Mouse (Mus musculus) thymus, adult 2 months (tissue): Measurements from ENCODE around the gene Gpr152. TPM values are rescaled to one million over a fixed set of nuclear protein-coding genes. Genes with fewer than 3 reads are reported as not detected.
A peak's percentile ranks its signal among the peaks of the same experiment; 100 is the strongest.

ENCODE experiments used
- DNase-seq: peaks from one replicate; pipeline ENCODE4 v3.0.0; 2021
- H3K27ac ChIP-seq: fragments of 200-500 bp; 2 replicates; pipeline ENCODE4 v1.5.1; 2012; ENCODE audit warnings: low read length, control low read depth; ENCODE audit not compliant: control insufficient read depth, insufficient read depth
- H3K27me3 ChIP-seq: fragments of 200-500 bp; 2 replicates; pipeline ENCODE4 v1.6.1; 2012; ENCODE audit warnings: mild to moderate bottlenecking, low read length, moderate library complexity, mixed read lengths; ENCODE audit not compliant: control insufficient read depth, insufficient read depth
- H3K36me3 ChIP-seq: fragments of 200-500 bp; 2 replicates; pipeline ENCODE4 v1.6.1; 2012; ENCODE audit warnings: mild to moderate bottlenecking, low read length, moderate library complexity; ENCODE audit not compliant: control insufficient read depth, insufficient read depth
- H3K4me1 ChIP-seq: fragments of 200-500 bp; replicated peaks from 2 replicates; pipeline ENCODE4 v1.6.1; 2012; ENCODE audit warnings: low read length; ENCODE audit not compliant: control insufficient read depth, insufficient read depth
- H3K4me3 ChIP-seq: fragments of 200-500 bp; 2 replicates; pipeline ENCODE4 v1.5.1; 2012; ENCODE audit warnings: mild to moderate bottlenecking, low read length, control low read depth, moderate library complexity; ENCODE audit not compliant: control insufficient read depth, insufficient read depth
- CTCF ChIP-seq: fragments of 200-500 bp; IDR thresholded peaks from 2 replicates; pipeline ENCODE4 v1.5.1; 2012; ENCODE audit warnings: mild to moderate bottlenecking, control low read depth, low read length, moderate library complexity, borderline replicate concordance; ENCODE audit not compliant: control insufficient read depth, poor library complexity, insufficient read depth; ENCODE audit errors: extremely low read depth
- POLR2A ChIP-seq: fragments of 200-500 bp; IDR thresholded peaks from 2 replicates; pipeline ENCODE4 v1.6.1; 2012; ENCODE audit warnings: mild to moderate bottlenecking, low read length, control low read depth, moderate library complexity; ENCODE audit not compliant: control insufficient read depth, poor library complexity, insufficient read depth; ENCODE audit errors: extremely low read depth
- WGBS: fragments of 180-500 bp; shearing (Covaris S2); methylation state at CpG from one replicate; pipeline ENCODE4 v1.1.7; 2018; 5-methylcytosine and 5-hydroxymethylcytosine counted together
- polyA plus RNA-seq: library from polyadenylated mRNA; depleted of rRNA; stranded (reverse); fragments of >200 nt; gene quantifications from 2 replicates; pipeline ENCODE4 v1.2.3, GENCODE M21; 2012

Gpr152 gene
- polyA plus RNA-seq, 1 experiment, result 0.20 TPM

DNA sequence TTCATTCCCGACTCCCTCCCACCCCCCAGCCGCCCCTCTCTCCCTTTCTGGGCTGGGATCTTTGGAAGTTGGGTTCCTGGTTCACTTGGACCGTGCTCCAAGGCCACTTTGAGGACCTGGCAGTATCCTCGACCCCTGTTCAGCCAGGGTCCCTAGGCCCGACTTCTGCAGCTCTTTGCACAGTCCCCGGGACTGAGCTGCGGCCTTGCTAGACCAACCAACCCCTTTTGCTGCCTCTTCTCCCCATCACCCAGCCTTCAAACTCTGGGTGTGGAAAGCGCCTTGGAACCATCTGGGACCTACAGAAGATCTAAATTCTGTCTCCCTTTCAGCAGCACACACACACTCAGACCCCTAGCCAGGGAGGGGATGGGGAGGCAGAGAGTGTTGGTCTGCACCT lies 9.2 kb downstream of the Gpr152 start:
- DNase-seq, result no peak
- peak overlapping the region; percentile 76 for H3K4me3 ChIP-seq
- peaks cover 60% of the 10 kb centered on the region for H3K4me1 ChIP-seq
- peak overlapping the region; percentile 67; the same call in 1 of the 2 replicates for H3K27ac ChIP-seq
- TF ChIP-seq CTCF (0 out of 2 replicates have a peak, but pooled peaks have one; percentile 3), POLR2A (no peak)
- peaks cover 11% of the 10 kb centered on the region; the same call in 1 of the 2 replicates for H3K36me3 ChIP-seq
- 4% methylated on average over 8 of the region's 8 CpGs for WGBS
- no peaks in the 10 kb centered on the region for H3K27me3 ChIP-seq

DNA sequence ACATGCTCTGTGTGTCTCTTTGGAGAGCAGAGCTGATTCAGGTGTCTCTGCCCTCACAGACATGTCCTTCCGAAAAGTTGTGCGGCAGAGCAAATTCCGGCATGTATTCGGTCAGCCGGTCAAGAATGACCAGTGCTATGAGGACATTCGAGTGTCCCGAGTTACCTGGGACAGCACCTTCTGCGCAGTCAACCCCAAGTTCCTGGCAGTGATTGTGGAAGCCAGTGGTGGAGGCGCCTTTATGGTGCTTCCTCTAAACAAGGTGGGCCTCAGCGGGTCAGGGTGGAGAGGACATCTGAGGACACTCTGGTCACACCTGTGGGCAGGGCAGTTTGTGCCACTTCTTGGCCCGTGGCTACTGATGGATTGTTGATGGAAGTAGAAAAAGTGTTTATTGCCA lies 9.7 kb downstream of the Gpr152 start:
- TF ChIP-seq CTCF, result no peak
- no peak for TF ChIP-seq POLR2A
- Histone ChIP-seq H3K4me1 (peaks cover 60% of the 10 kb centered on the region), H3K36me3 (peaks cover 11% of the 10 kb centered on the region; the same call in 1 of the 2 replicates), H3K27me3 (no peaks in the 10 kb centered on the region), H3K27ac (peak overlapping the region; percentile 67; the same call in 1 of the 2 replicates), H3K4me3 (peak overlapping the region; percentile 76)
- WGBS, result 70% methylated on average over 11 of the region's 11 CpGs
- no peak for DNase-seq

DNA sequence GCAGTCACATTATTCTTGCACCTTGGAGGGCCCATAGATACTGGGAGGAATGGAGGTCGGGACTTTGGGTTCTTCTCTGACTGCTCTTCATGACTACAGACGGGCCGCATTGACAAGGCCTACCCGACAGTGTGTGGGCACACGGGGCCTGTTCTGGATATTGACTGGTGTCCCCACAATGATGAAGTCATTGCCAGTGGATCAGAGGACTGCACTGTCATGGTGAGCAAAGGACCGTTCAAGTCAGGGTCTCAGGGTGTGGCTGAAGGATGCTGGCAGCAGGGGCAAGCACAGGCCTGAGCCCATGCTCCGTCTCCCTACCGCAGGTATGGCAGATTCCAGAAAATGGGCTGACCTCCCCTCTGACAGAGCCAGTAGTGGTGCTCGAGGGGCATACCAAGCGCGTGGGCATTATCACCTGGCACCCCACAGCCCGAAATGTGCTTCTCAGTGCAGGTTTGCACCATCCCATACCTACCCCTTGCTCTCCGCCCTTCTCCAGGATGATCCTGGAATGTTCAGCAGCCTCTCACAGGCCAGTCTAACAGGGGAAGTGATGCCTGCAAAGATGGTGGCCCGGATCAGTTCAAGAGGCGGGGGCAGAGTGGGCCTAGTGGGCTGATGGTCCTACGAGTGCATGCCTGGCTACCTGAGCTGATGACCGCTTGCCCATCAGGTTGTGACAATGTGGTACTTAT lies 10.3 kb downstream of the Gpr152 start:
- Histone ChIP-seq H3K27me3 (no peaks in the 10 kb centered on the region), H3K4me3 (peak overlapping the region; percentile 76; the same call in 1 of the 2 replicates), H3K36me3 (peaks cover 11% of the 10 kb centered on the region; the same call in 1 of the 2 replicates), H3K4me1 (peaks cover 54% of the 10 kb centered on the region), H3K27ac (no peak overlapping the region)
- 95% methylated on average over 17 of the region's 17 CpGs for WGBS
- TF ChIP-seq CTCF (no peak), POLR2A (no peak)
- DNase-seq, result no peak

DNA sequence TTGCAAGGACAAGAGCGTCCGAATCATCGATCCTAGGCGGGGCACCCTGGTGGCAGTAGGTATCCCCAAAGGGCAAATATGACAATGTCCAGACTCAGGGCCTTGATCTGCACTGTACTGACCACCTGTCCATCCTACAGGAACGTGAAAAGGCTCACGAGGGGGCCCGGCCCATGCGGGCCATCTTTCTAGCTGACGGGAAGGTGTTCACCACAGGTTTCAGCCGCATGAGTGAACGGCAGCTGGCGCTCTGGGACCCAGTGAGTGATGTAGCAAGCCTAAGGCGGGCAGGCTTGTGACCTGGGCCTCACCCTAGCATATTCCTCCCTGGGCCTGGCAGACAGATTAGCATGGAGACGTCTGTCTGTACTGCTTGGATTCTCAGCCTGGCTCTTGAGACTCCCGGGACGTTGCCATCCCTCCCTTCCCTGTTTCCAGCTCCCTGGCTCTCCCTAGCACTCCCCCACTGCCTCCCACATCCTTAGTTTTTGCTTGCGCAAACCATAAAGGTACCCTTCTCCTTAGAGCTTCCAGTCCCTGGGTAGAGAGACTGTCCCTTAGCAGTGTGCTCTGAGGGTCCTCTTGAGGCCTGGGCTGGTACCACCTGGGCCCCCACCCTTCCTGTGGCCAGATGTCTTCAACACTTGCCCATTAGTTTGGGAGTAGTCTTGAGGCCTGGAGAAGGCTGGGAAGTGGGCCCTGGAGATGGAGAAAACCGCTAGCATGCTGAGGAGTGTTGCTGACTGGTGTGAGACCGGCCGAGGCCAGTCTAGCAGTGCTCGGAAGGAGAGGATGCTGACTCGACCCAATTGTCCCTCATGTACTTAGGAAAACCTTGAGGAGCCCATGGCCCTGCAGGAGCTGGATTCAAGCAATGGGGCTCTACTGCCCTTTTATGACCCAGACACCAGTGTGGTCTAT lies 11.2 kb downstream of the Gpr152 start:
- no peak overlapping the region for H3K27ac ChIP-seq
- WGBS, result 94% methylated on average over 22 of the region's 22 CpGs
- H3K4me3 ChIP-seq, result no peak overlapping the region
- no peaks in the 10 kb centered on the region for H3K27me3 ChIP-seq
- TF ChIP-seq CTCF, result no peak
- no peak for DNase-seq
- peaks cover 50% of the 10 kb centered on the region for H3K4me1 ChIP-seq
- H3K36me3 ChIP-seq, result peaks cover 11% of the 10 kb centered on the region; the same call in 1 of the 2 replicates

DNA sequence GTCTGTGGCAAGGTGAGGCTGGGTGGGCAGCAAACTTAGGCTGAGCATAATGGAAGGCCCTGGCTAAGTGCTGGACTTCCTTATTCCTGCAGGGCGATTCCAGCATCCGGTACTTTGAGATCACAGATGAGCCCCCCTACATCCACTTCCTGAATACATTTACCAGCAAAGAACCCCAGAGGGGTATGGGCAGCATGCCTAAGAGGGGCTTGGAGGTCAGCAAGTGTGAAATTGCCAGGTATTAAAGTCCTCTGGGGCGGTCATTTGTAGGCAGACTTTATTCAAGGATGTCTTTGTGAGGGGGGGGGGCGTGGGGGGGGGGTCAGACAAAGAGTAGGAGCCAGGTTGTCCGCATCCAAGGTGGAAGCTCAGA lies 11.9 kb downstream of the Gpr152 start:
- Histone ChIP-seq H3K4me3 (no peak overlapping the region), H3K36me3 (peaks cover 14% of the 10 kb centered on the region), H3K27me3 (no peaks in the 10 kb centered on the region), H3K27ac (no peak overlapping the region), H3K4me1 (peaks cover 55% of the 10 kb centered on the region)
- no peak for DNase-seq
- WGBS, result 96% methylated on average over 5 of the region's 5 CpGs
- TF ChIP-seq POLR2A (no peak), CTCF (no peak)

DNA sequence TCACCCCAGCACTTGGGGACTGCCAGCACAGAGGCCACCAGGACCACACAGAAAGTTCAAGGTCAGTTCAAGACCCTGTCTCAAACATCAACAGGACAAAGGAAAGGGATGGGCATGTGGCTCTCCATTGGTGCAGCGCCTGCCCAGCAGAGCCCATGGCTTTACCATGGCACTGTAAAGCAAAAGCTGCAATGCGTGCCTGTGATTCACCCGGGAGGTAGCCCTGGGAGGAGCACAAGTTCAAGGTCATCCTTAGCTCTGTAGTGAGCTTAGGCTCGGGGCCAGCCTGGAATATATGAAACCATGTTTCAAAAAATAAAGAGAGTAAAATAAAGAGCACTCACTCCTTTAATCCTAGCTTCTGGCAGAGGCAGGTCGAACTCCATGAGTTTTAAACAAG lies 12.3 kb downstream of the Gpr152 start:
- Histone ChIP-seq H3K27ac (no peak overlapping the region), H3K4me3 (no peak overlapping the region), H3K4me1 (peaks cover 55% of the 10 kb centered on the region), H3K36me3 (peaks cover 18% of the 10 kb centered on the region), H3K27me3 (no peaks in the 10 kb centered on the region)
- WGBS, result 96% methylated on average over 5 of the region's 5 CpGs
- TF ChIP-seq CTCF (no peak), POLR2A (no peak)
- DNase-seq, result no peak

DNA sequence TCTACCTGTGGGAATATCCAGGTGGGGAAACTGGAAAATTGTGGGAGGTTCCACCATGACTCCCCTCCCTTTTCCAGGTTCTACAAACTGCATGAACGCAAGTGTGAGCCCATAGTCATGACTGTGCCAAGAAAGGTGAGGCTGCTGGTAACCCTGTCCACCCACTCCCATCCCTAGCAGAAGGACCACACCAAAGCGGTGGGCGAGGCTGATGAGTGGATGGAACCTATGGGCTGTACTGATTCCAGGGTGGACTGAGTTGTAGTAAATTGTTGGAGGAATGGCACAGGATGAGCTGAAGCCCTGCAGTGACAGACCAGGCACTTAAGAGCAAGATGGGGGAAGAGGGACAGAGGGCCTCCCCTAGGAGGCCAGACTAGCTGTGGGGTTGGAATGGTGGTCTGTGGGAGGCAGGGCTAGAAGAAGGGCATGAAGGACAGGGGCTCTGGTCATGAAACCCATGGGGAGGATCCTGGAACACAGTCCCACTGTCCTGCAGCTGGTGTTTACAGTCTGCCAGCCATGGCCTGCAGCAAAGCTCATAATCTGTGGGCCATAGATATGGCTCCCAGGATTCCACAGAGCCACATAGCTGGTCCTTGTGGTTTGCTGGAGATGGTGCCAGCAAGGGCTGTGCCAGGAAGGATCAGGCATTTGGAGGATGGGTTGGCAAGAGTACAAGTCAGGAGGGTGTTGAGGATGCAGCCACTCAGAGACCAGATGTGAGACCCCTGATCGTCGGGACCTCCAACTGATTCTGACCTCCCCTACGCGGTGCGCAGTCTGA lies 13.1 kb downstream of the Gpr152 start:
- no peak for DNase-seq
- H3K4me3 ChIP-seq, result no peak overlapping the region
- H3K27me3 ChIP-seq, result no peaks in the 10 kb centered on the region
- peaks cover 18% of the 10 kb centered on the region for H3K36me3 ChIP-seq
- WGBS, result 96% methylated on average over 8 of the region's 8 CpGs
- no peak overlapping the region for H3K27ac ChIP-seq
- peaks cover 52% of the 10 kb centered on the region for H3K4me1 ChIP-seq
- TF ChIP-seq POLR2A, result no peak
- TF ChIP-seq CTCF, result no peak
